Mouse (Mus musculus) thymus, adult 2 months (tissue): ENCODE measurements around the gene Hcn1.

Experiments
- CTCF ChIP-seq: fragments of 200-500 bp; IDR thresholded peaks from 2 replicates; pipeline ENCODE4 v1.5.1; 2012; ENCODE audit warnings: mild to moderate bottlenecking, control low read depth, low read length, moderate library complexity, borderline replicate concordance; ENCODE audit not compliant: control insufficient read depth, poor library complexity, insufficient read depth; ENCODE audit errors: extremely low read depth
- POLR2A ChIP-seq: fragments of 200-500 bp; IDR thresholded peaks from 2 replicates; pipeline ENCODE4 v1.6.1; 2012; ENCODE audit warnings: mild to moderate bottlenecking, low read length, control low read depth, moderate library complexity; ENCODE audit not compliant: control insufficient read depth, poor library complexity, insufficient read depth; ENCODE audit errors: extremely low read depth

DNA sequence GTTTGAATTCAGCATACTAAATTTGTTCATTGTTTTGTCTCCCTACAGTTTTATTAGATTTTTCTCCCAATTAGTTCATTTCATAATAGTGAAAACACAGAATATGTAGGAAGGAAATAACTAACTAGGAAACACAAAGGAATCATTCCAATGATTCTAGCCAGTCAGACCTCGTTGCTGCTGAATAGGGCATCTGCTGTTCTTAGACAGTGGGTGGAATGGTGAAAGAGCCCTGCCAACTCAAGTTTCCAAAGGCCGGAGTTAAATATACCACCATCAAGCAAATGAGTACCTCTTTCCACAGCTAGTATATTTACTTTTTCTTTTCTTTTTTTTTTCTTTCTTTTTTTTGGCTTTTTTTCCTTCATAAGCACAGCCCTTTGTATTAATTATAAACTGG lies 55.4 kb downstream of the Hcn1 start:
- TF ChIP-seq CTCF (no peak), POLR2A (no peak)
